Mouse (Mus musculus): ENCODE results near the gene Abhd17a. TPM values are rescaled to one million over a fixed set of nuclear protein-coding genes. Genes with fewer than 3 reads are reported as not detected.

Abhd17a gene
- total and polyA plus RNA-seq, 2 experiments, result 45.7 to 194 TPM

- no peak overlapping the region for H3K9ac ChIP-seq (ENCODE audit: low read depth, low read length)
- H3K36me3 ChIP-seq (ENCODE audit: control insufficient read depth, insufficient read depth, low read length), result peaks cover 17% of the 10 kb centered on the region
- DNase-seq (ENCODE audit: extremely low read depth, low read depth, low spot score), result no peak
- H3K4me1 ChIP-seq (ENCODE audit: control insufficient read depth, insufficient read depth, low read length), result no peaks in the 10 kb centered on the region
- H3K4me3 ChIP-seq (ENCODE audit: insufficient read depth, low read depth, low read length), result no peak overlapping the region
- no peak for TF ChIP-seq POLR2A (IDR thresholded peaks at IDR 0.05; ENCODE audit: extremely low read depth, insufficient read depth, low read length)
- TF ChIP-seq CTCF (IDR thresholded peaks at IDR 0.05; ENCODE audit: low read depth, low read length), result no peak
- WGBS, result 92% methylated on average over 4 of the region's 4 CpGs
- no peaks in the 10 kb centered on the region for H3K79me2 ChIP-seq (ENCODE audit: control insufficient read depth, insufficient read depth, low read length)
- H3K27me3 ChIP-seq (ENCODE audit: control insufficient read depth, insufficient read depth, low read length), result no peaks in the 10 kb centered on the region
- H3K27ac ChIP-seq (replicated peaks; ENCODE audit: insufficient read depth, low read depth, low read length), result no peak overlapping the region
Observed at GRCm38 (mm10) chr10:80546945-80547344, 43.2 kb downstream of the Abhd17a start.

GRCm38 (mm10) chr10:80545590-80545989 lies 44.6 kb downstream of the Abhd17a start:
- Histone ChIP-seq H3K79me2 (ENCODE audit: control insufficient read depth, insufficient read depth, low read length) (no peaks in the 10 kb centered on the region), H3K4me1 (ENCODE audit: control insufficient read depth, insufficient read depth, low read length) (no peaks in the 10 kb centered on the region), H3K4me3 (ENCODE audit: insufficient read depth, low read depth, low read length) (no peak overlapping the region), H3K9ac (ENCODE audit: low read depth, low read length) (no peak overlapping the region), H3K36me3 (ENCODE audit: control insufficient read depth, insufficient read depth, low read length) (peaks cover 17% of the 10 kb centered on the region), H3K27ac (replicated peaks; ENCODE audit: insufficient read depth, low read depth, low read length) (no peak overlapping the region), H3K27me3 (ENCODE audit: control insufficient read depth, insufficient read depth, low read length) (no peaks in the 10 kb centered on the region)
- TF ChIP-seq CTCF (IDR thresholded peaks at IDR 0.05; ENCODE audit: low read depth, low read length) (no peak), POLR2A (IDR thresholded peaks at IDR 0.05; ENCODE audit: extremely low read depth, insufficient read depth, low read length) (no peak)
- no peak for DNase-seq (ENCODE audit: extremely low read depth, low read depth, low spot score)
- 88% methylated on average over 8 of the region's 8 CpGs for WGBS

- no peaks in the 10 kb centered on the region for H3K27me3 ChIP-seq (ENCODE audit: control insufficient read depth, insufficient read depth, low read length)
- H3K27ac ChIP-seq (replicated peaks; ENCODE audit: insufficient read depth, low read depth, low read length), result no peak overlapping the region
- H3K36me3 ChIP-seq (ENCODE audit: control insufficient read depth, insufficient read depth, low read length), result peaks cover 17% of the 10 kb centered on the region
- no peak for TF ChIP-seq CTCF (IDR thresholded peaks at IDR 0.05; ENCODE audit: low read depth, low read length)
- no peak for TF ChIP-seq POLR2A (IDR thresholded peaks at IDR 0.05; ENCODE audit: extremely low read depth, insufficient read depth, low read length)
- H3K79me2 ChIP-seq (ENCODE audit: control insufficient read depth, insufficient read depth, low read length), result no peaks in the 10 kb centered on the region
- WGBS, result 95% methylated on average over 14 of the region's 14 CpGs
- no peak for DNase-seq (ENCODE audit: extremely low read depth, low read depth, low spot score)
- no peak overlapping the region for H3K4me3 ChIP-seq (ENCODE audit: insufficient read depth, low read depth, low read length)
- H3K9ac ChIP-seq (ENCODE audit: low read depth, low read length), result no peak overlapping the region
- no peaks in the 10 kb centered on the region for H3K4me1 ChIP-seq (ENCODE audit: control insufficient read depth, insufficient read depth, low read length)
Observed at GRCm38 (mm10) chr10:80543873-80544272, 46.3 kb downstream of the Abhd17a start.

- Histone ChIP-seq H3K4me3 (ENCODE audit: insufficient read depth, low read depth, low read length) (no peak overlapping the region), H3K27ac (replicated peaks; ENCODE audit: insufficient read depth, low read depth, low read length) (no peak overlapping the region), H3K79me2 (ENCODE audit: control insufficient read depth, insufficient read depth, low read length) (no peaks in the 10 kb centered on the region), H3K9ac (ENCODE audit: low read depth, low read length) (no peak overlapping the region), H3K4me1 (ENCODE audit: control insufficient read depth, insufficient read depth, low read length) (no peaks in the 10 kb centered on the region), H3K27me3 (ENCODE audit: control insufficient read depth, insufficient read depth, low read length) (no peaks in the 10 kb centered on the region), H3K36me3 (ENCODE audit: control insufficient read depth, insufficient read depth, low read length) (peaks cover 4% of the 10 kb centered on the region; the same call in 1 of the 2 replicates)
- TF ChIP-seq POLR2A (IDR thresholded peaks at IDR 0.05; ENCODE audit: extremely low read depth, insufficient read depth, low read length) (no peak), CTCF (IDR thresholded peaks at IDR 0.05; ENCODE audit: low read depth, low read length) (no peak)
- DNase-seq (ENCODE audit: extremely low read depth, low read depth, low spot score), result no peak
- WGBS, result 59% methylated on average over 4 of the region's 5 CpGs
Observed at GRCm38 (mm10) chr10:80539493-80539892, 50.6 kb downstream of the Abhd17a start.

- H3K79me2 ChIP-seq (ENCODE audit: control insufficient read depth, insufficient read depth, low read length), result no peaks in the 10 kb centered on the region
- H3K9ac ChIP-seq (ENCODE audit: low read depth, low read length), result no peak within 1 kb of the TSS
- H3K4me3 ChIP-seq (ENCODE audit: insufficient read depth, low read depth, low read length), result peak within 1 kb of the TSS; percentile 25; the same call in 1 of the 2 replicates
- peak; percentile 87 for DNase-seq (ENCODE audit: extremely low read depth, low read depth, low spot score)
- 0 out of 2 replicates have a peak, but pooled peaks have one; percentile 27 for TF ChIP-seq CTCF (IDR thresholded peaks at IDR 0.05; ENCODE audit: low read depth, low read length)
- no peak for TF ChIP-seq POLR2A (IDR thresholded peaks at IDR 0.05; ENCODE audit: extremely low read depth, insufficient read depth, low read length)
- H3K27ac ChIP-seq (replicated peaks; ENCODE audit: insufficient read depth, low read depth, low read length), result no peak within 1 kb of the TSS
- H3K36me3 ChIP-seq (ENCODE audit: control insufficient read depth, insufficient read depth, low read length), result no peaks in the 10 kb centered on the region
- H3K27me3 ChIP-seq (ENCODE audit: control insufficient read depth, insufficient read depth, low read length), result no peaks in the 10 kb centered on the region
- WGBS, result 7% methylated on average over 30 of the region's 30 CpGs
- H3K4me1 ChIP-seq (ENCODE audit: control insufficient read depth, insufficient read depth, low read length), result no peaks in the 10 kb centered on the region
Observed at GRCm38 (mm10) chr10:80538710-80539394, 51.3 kb downstream of the Abhd17a start, which contains the start of gene Atp8b3. TSS of gene Atp8b3 (minus strand) at chr10:80539124.

GRCm38 (mm10) chr10:80538180-80538579 lies 52.0 kb downstream of the Abhd17a start:
- Histone ChIP-seq H3K4me3 (ENCODE audit: insufficient read depth, low read depth, low read length) (no peak overlapping the region), H3K4me1 (ENCODE audit: control insufficient read depth, insufficient read depth, low read length) (no peaks in the 10 kb centered on the region), H3K9ac (ENCODE audit: low read depth, low read length) (no peak overlapping the region), H3K36me3 (ENCODE audit: control insufficient read depth, insufficient read depth, low read length) (no peaks in the 10 kb centered on the region), H3K27me3 (ENCODE audit: control insufficient read depth, insufficient read depth, low read length) (no peaks in the 10 kb centered on the region), H3K27ac (replicated peaks; ENCODE audit: insufficient read depth, low read depth, low read length) (no peak overlapping the region), H3K79me2 (ENCODE audit: control insufficient read depth, insufficient read depth, low read length) (no peaks in the 10 kb centered on the region)
- no peak for TF ChIP-seq POLR2A (IDR thresholded peaks at IDR 0.05; ENCODE audit: extremely low read depth, insufficient read depth, low read length)
- 51% methylated on average over 5 of the region's 5 CpGs for WGBS
- no peak for DNase-seq (ENCODE audit: extremely low read depth, low read depth, low spot score)

Measured in liver, adult 2 months (tissue).